Mouse (Mus musculus) neural tube, embryonic 13.5 days (tissue): ENCODE data around the gene Tmem238. TPM values are rescaled to one million over a fixed set of nuclear protein-coding genes. Genes with fewer than 3 reads are reported as not detected.
A peak's percentile ranks its signal among the peaks of the same experiment; 100 is the strongest.

ENCODE experiments used
- ATAC-seq: fragments of 200-750 bp; cut with Nextera tagmentation; 2 replicates; pipeline ENCODE4 v1.8.0; 2017; ENCODE audit warnings: low read depth, mild to moderate bottlenecking, moderate TSS enrichment, moderate library complexity
- H3K27ac ChIP-seq: fragments of 300-500 bp; sonication (generic); replicated peaks from 2 replicates; pipeline ENCODE4 v1.5.1; 2015; ENCODE audit warnings: moderate library complexity, mild to moderate bottlenecking, inconsistent platforms
- H3K27me3 ChIP-seq: fragments of 300-500 bp; sonication (generic); 2 replicates; pipeline ENCODE4 v1.6.1; 2015; ENCODE audit warnings: mild to moderate bottlenecking, inconsistent platforms
- H3K36me3 ChIP-seq: fragments of 300-500 bp; sonication (generic); 2 replicates; pipeline ENCODE4 v1.6.1; 2015; ENCODE audit warnings: mild to moderate bottlenecking, inconsistent platforms
- H3K4me1 ChIP-seq: fragments of 300-500 bp; sonication (generic); replicated peaks from 2 replicates; pipeline ENCODE4 v1.6.1; 2015; ENCODE audit warnings: inconsistent platforms
- H3K4me2 ChIP-seq: fragments of 300-500 bp; sonication (generic); 2 replicates; pipeline ENCODE4 v1.6.1; 2015; ENCODE audit warnings: inconsistent platforms, mild to moderate bottlenecking, moderate library complexity
- H3K4me3 ChIP-seq: fragments of 300-500 bp; sonication (generic); 2 replicates; pipeline ENCODE4 v1.5.1; 2015; ENCODE audit warnings: mild to moderate bottlenecking, inconsistent platforms
- H3K9ac ChIP-seq: fragments of 300-500 bp; sonication (generic); 2 replicates; pipeline ENCODE4 v1.6.1; 2015; ENCODE audit warnings: moderate library complexity, mild to moderate bottlenecking, inconsistent platforms
- H3K9me3 ChIP-seq: fragments of 300-500 bp; sonication (generic); 2 replicates; pipeline ENCODE4 v1.6.1; 2016; ENCODE audit warnings: inconsistent platforms
- WGBS: fragments of 180-500 bp; shearing (Covaris S2); methylation state at CpG from one replicate; pipeline ENCODE4 v1.1.7; 2015; 5-methylcytosine and 5-hydroxymethylcytosine counted together
- polyA plus RNA-seq: library from polyadenylated mRNA; unstranded; fragments of >200 nt; fragmentation: Nextera tagmentation; extraction: Ambion mirVana; gene quantifications from 2 replicates; pipeline ENCODE4 v1.2.1, GENCODE M21; 2015

The Tmem238 gene
- polyA plus RNA-seq, 1 experiment from 2014 or later, result 2.9 TPM

DNA sequence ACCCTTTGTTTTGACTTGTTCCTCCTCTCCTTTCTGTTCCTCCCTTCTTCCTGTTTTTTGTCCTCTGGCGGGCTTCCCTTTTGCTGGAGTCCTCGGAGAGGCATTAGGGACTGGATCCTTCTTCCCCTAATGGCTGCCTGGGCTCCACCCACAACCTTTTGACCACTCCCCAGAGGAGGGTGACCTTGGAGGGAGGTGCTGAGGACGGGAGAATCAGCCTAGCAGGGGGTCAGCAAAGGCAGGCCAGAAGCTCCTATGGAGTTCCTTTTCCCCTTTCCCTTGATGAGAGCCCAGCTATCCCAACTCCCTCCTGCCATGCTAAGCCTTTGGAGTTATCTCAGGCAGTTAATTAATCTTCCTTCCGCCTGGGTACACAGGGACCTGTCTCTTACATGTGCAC, 48.3 kb downstream of the Tmem238 start:
- Histone ChIP-seq H3K9me3 (no peaks in the 10 kb centered on the region), H3K9ac (peak overlapping the region; percentile 92), H3K36me3 (peaks cover 34% of the 10 kb centered on the region), H3K4me2 (peak overlapping the region; percentile 85), H3K4me3 (peak overlapping the region; percentile 74), H3K4me1 (peaks cover 40% of the 10 kb centered on the region), H3K27ac (peak overlapping the region; percentile 95), H3K27me3 (no peaks in the 10 kb centered on the region)
- under 1% methylated on average over 4 of the region's 4 CpGs for WGBS
- no peak for ATAC-seq

DNA sequence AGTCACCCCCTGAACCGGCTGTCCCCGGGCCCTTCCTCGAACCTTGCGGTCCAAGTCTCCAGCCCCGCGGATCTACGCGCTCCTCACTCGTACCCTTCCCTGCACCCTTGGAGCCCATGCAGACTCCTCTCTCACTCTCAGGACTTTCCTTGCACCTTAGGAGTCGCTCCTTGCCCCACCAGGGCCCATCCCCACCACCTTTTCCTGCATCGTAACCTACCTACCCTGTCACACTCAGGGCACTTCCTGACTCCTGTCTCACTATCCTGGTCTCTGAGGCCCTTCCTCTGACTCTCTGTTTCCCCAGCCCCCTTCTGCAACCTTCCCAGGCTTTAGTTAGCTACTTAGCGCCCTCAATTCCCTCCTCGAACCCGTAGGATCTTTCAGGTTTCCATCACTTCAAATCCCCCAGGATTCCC, 49.1 kb downstream of the Tmem238 start:
- Histone ChIP-seq H3K9me3 (no peaks in the 10 kb centered on the region), H3K27me3 (no peaks in the 10 kb centered on the region), H3K9ac (peak overlapping the region; percentile 92), H3K27ac (peak overlapping the region; percentile 95), H3K4me1 (peaks cover 40% of the 10 kb centered on the region), H3K4me3 (peak overlapping the region; percentile 74), H3K4me2 (peak overlapping the region; percentile 85), H3K36me3 (peaks cover 26% of the 10 kb centered on the region)
- 0% methylated on average over 11 of the region's 14 CpGs for WGBS
- peak; percentile 42 for ATAC-seq

DNA sequence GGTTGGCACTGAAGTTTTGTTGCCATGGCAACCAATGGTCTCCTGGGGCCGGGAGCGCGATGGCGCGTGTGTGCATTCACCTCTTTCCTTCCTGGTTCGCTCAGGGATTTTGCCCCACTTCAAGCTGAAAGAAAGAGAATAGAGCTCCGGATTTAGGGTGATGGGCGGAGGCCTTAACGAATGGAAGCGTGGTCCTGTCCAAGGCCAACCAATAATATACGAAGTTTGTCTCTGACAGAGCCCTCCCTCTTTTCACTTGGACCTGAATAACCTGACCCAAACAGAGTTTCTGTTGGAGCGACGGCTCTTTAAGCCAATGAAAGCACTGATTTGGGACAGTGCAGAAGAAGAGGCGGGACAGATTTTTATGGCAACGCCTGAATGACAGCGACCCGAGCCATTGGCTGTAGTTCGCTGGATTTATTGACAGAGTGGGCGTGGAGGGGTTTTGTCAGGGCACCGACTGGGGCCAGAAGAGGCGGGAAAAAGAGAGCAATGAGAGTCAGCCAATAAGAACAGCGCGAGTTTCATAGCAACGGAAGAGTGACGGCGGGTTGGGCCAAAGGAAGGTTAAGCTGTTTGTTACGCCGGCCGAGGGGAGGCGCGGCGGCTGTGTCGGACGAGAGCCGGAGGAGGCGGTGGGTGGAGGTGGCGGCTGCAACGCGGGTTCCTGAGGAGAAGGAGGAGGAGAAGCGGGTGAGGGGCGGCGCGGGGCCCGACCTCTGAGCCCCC, 49.7 kb downstream of the Tmem238 start, which contains the start of gene Kmt5c:
Gene Kmt5c (plus strand): TSS at position 572 of the 732 bp plus-strand sequence.
- WGBS, result under 1% methylated on average over 42 of the region's 44 CpGs
- H3K4me2 ChIP-seq, result peak within 1 kb of the TSS; percentile 85
- H3K4me3 ChIP-seq, result peak within 1 kb of the TSS; percentile 74
- H3K36me3 ChIP-seq, result peaks cover 22% of the 10 kb centered on the region
- H3K9ac ChIP-seq, result peak within 1 kb of the TSS; percentile 92
- H3K9me3 ChIP-seq, result no peaks in the 10 kb centered on the region
- peak; percentile 98 for ATAC-seq
- no peaks in the 10 kb centered on the region for H3K27me3 ChIP-seq
- H3K27ac ChIP-seq, result peak within 1 kb of the TSS; percentile 95
- peaks cover 40% of the 10 kb centered on the region for H3K4me1 ChIP-seq

DNA sequence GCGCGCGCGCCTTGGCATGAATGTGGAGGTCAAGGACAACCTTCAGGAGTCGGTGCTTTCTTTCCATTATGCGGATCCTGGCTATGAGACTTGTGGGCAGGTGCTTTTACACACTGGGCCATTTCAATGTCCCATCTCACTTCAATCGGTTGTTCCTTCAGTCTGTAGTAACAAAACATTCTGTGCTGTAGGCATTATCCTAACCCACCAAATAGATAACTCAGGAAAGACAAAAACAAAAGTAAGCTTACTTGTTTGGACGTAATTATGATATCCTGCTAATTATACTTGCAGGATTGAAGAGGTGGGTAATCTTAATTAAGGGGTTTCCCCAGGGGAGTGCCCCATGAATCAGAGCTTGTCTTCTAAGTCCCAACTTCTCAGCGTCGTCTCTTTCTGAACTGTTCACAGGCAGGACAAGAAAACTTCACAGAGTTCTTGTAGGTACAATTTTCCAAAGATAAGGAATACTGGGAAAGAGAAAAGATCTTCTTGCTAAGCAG, 50.4 kb downstream of the Tmem238 start:
- 43% methylated on average over 10 of the region's 10 CpGs for whole genome bisulfite sequencing
- ATAC-seq, result no peak
- Histone ChIP-seq H3K27me3 (no peaks in the 10 kb centered on the region), H3K36me3 (0 out of 2 replicates have a peak, but pooled peaks cover 15% of the 10 kb centered on the region), H3K4me2 (peak overlapping the region; percentile 57), H3K9me3 (no peaks in the 10 kb centered on the region), H3K27ac (peak overlapping the region; percentile 85), H3K4me3 (peak overlapping the region; percentile 74), H3K4me1 (peaks cover 40% of the 10 kb centered on the region), H3K9ac (peak overlapping the region; percentile 45; the same call in 1 of the 2 replicates)

Other genes with a start within 250 kb of the Tmem238 start
- gene Syt5, start 242.1 kb downstream of the Tmem238 start, polyA plus RNA-seq, result 53.6 and 60.5 TPM in 2 replicates
- gene Ptprh, start 185.6 kb downstream of the Tmem238 start, polyA plus RNA-seq, result 0.26 and 0.31 TPM in 2 replicates
- 2.4 and 3.5 TPM in 2 replicates for gene Tmem86b, start 158.2 kb downstream of the Tmem238 start, polyA plus RNA-seq
- 10.3 TPM in 2 replicates for gene Ppp6r1, start 130.6 kb downstream of the Tmem238 start, polyA plus RNA-seq
- 121 and 136 TPM in 2 replicates for gene Hspbp1, start 104.6 kb downstream of the Tmem238 start, polyA plus RNA-seq
- 5.9 and 6.2 TPM in 2 replicates for gene Brsk1, start 99.1 kb downstream of the Tmem238 start, polyA plus RNA-seq
- gene Tmem150b, start 64.4 kb downstream of the Tmem238 start, polyA plus RNA-seq, result 0.32 TPM in 1 of 2 replicates, not detected in the other
- 84.0 and 84.7 TPM in 2 replicates for gene Kmt5c, start 49.5 kb downstream of the Tmem238 start, polyA plus RNA-seq
- gene Cox6b2, start 36.6 kb downstream of the Tmem238 start, polyA plus RNA-seq, result 18.9 and 19.0 TPM in 2 replicates
- not detected in 2 replicates for gene Fam71e2, start 18.4 kb downstream of the Tmem238 start, polyA plus RNA-seq
- 0.46 and 0.91 TPM in 2 replicates for gene Il11, start 6.8 kb downstream of the Tmem238 start, polyA plus RNA-seq
- not detected in 2 replicates for gene Tmem190, start 6.7 kb downstream of the Tmem238 start, polyA plus RNA-seq
- 194 and 230 TPM in 2 replicates for gene Rpl28, start 3.2 kb upstream of the Tmem238 start, polyA plus RNA-seq
- gene Ube2s, start 22.9 kb upstream of the Tmem238 start, polyA plus RNA-seq, result 266 and 276 TPM in 2 replicates
- gene Shisa7, start 55.0 kb upstream of the Tmem238 start, polyA plus RNA-seq, result 8.7 and 9.7 TPM in 2 replicates
- 4.5 and 4.8 TPM in 2 replicates for gene Isoc2b, start 80.6 kb upstream of the Tmem238 start, polyA plus RNA-seq
- 0.51 and 0.91 TPM in 2 replicates for gene Isoc2a, start 87.5 kb upstream of the Tmem238 start, polyA plus RNA-seq
- gene Gm36210, start 116.9 kb upstream of the Tmem238 start, polyA plus RNA-seq, result 0.35 and 0.47 TPM in 2 replicates
- gene Zfp628, start 125.6 kb upstream of the Tmem238 start, polyA plus RNA-seq, result 4.6 and 4.8 TPM in 2 replicates
- gene Nat14, start 132.4 kb upstream of the Tmem238 start, polyA plus RNA-seq, result 21.5 and 23.2 TPM in 2 replicates
- gene Ssc5d, start 136.1 kb upstream of the Tmem238 start, polyA plus RNA-seq, result 2.4 and 2.7 TPM in 2 replicates
- gene Sbk2, start 174.8 kb upstream of the Tmem238 start, polyA plus RNA-seq, result not detected in 2 replicates
- 0.14 and 0.18 TPM in 2 replicates for gene Sbk3, start 181.5 kb upstream of the Tmem238 start, polyA plus RNA-seq
- gene Zfp579, start 206.5 kb upstream of the Tmem238 start, polyA plus RNA-seq, result 59.8 and 63.2 TPM in 2 replicates
- gene Zfp524, start 224.8 kb upstream of the Tmem238 start, polyA plus RNA-seq, result 8.4 and 9.1 TPM in 2 replicates
- 43.0 and 43.7 TPM in 2 replicates for gene Fiz1, start 225.0 kb upstream of the Tmem238 start, polyA plus RNA-seq
- gene Gm44973, start 225.8 kb upstream of the Tmem238 start, polyA plus RNA-seq, result 0.61 TPM in 1 of 2 replicates, not detected in the other
- gene Zfp865, start 230.7 kb upstream of the Tmem238 start, polyA plus RNA-seq, result 6.2 and 6.3 TPM in 2 replicates
- gene Ccdc106, start 230.9 kb upstream of the Tmem238 start, polyA plus RNA-seq, result 40.0 and 43.3 TPM in 2 replicates
- gene 4632433K11Rik, start 244.5 kb upstream of the Tmem238 start, polyA plus RNA-seq, result not detected in 2 replicates
- gene Zfp784, start 248.8 kb upstream of the Tmem238 start, polyA plus RNA-seq, result 8.3 and 9.1 TPM in 2 replicates